Mouse (Mus musculus) bone marrow macrophage, adult 2 months (primary cell): ENCODE data around the gene C130032M10Rik. TPM values are rescaled to one million over a fixed set of nuclear protein-coding genes. Genes with fewer than 3 reads are reported as not detected.

Experiments
- H3K27ac ChIP-seq: 2 replicates; pipeline ENCODE4 v1.5.1; 2012; ENCODE audit warnings: low read depth, low read length; ENCODE audit not compliant: insufficient read depth
- H3K4me1 ChIP-seq: 2 replicates; pipeline ENCODE4 v1.6.1; 2012; ENCODE audit warnings: low read length; ENCODE audit not compliant: control insufficient read depth, insufficient read depth
- H3K4me3 ChIP-seq: 2 replicates; pipeline ENCODE4 v1.5.1; 2012; ENCODE audit warnings: mild to moderate bottlenecking, low read length, moderate library complexity; ENCODE audit not compliant: insufficient read depth
- CTCF ChIP-seq: IDR thresholded peaks from 2 replicates; pipeline ENCODE4 v1.5.1; 2012; ENCODE audit warnings: low read depth, mild to moderate bottlenecking, low read length, moderate library complexity
- POLR2A ChIP-seq: IDR thresholded peaks from 2 replicates; pipeline ENCODE4 v1.6.1; 2012; ENCODE audit warnings: mild to moderate bottlenecking, low read depth, low read length, borderline replicate concordance
- polyA plus RNA-seq: library from polyadenylated mRNA; stranded (reverse); fragments of >200 nt; gene quantifications from 2 replicates; pipeline ENCODE4 v1.2.4, GENCODE M21; 2012; ENCODE audit not compliant: missing spikeins, insufficient read depth, insufficient read length

C130032M10Rik gene
- polyA plus RNA-seq, 1 experiment: not detected

- H3K4me3 ChIP-seq: no peak overlapping the region
- TF ChIP-seq CTCF (no peak), POLR2A (no peak)
- H3K27ac ChIP-seq: no peak overlapping the region
- H3K4me1 ChIP-seq: no peaks in the 10 kb centered on the region
These were observed 44.6 kb downstream of the C130032M10Rik start for GRCm38 (mm10) chr9:114560141-114560540.

DNA sequence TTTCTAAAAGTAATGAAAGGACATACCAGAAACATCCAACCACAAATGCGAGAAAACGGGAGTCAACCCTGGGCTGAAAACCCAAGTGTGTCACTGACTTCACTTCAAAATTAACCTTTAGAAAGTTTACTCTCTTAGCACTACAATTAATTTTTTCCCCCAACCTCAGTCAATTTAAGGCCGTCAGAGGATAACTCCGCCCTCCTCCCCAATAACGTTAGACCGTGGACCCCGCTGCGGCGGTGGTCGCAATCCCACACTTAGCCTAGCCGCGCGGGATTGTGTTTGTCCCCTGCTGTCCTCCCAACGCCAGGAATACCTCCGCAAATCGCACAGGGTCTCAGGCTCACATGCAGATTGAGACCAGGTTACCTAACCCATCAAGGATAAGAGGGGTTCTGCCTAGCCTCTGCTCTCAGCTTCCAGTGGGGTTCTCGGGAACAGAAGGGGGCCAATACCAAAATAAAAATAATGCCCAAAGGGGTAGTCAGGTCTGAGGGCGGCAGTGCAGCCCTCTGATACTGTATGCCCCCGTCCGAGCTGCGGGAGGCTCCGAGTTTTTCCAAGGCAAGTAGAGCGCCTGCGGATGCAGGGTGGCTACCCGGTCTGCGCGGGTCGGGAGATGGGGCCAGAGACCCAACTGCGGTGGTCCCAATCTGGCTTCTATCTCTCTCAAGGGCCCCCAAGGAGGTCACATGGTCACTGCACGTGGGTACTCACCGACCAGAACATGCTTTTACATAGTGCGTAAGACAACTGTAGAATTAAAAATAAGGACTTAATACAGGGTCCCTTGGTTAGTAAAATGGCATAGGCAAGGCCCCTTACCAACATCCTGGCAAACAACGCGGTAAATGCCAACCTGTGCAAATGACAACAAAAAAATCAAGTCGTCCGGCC lies 45.5 kb downstream of the C130032M10Rik start:
- H3K27ac ChIP-seq: no peak overlapping the region
- H3K4me3 ChIP-seq: no peak overlapping the region
- no peaks in the 10 kb centered on the region for H3K4me1 ChIP-seq
- no peak for TF ChIP-seq CTCF

DNA sequence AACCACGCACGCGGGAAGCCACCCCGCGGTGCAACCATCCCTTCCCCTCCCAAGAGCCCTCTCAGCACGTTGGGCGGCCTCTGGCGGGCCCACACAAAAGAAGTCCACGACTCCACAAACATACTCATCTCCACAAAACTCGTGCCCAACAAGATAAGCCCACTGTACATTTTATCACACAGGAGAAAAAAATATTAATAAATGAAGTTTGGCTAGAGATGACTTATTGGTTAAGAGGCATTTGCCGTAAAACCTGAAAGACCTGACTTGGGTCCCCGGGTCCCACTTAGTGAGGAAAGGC lies 46.1 kb downstream of the C130032M10Rik start:
- Histone ChIP-seq H3K27ac (no peak overlapping the region), H3K4me3 (no peak overlapping the region), H3K4me1 (no peaks in the 10 kb centered on the region)
- TF ChIP-seq CTCF (no peak), POLR2A (no peak)

GRCm38 (mm10) chr9:114562031-114562918 lies 46.8 kb downstream of the C130032M10Rik start:
- no peak overlapping the region for H3K27ac ChIP-seq
- H3K4me1 ChIP-seq: no peaks in the 10 kb centered on the region
- TF ChIP-seq POLR2A: no peak
- TF ChIP-seq CTCF: no peak
- H3K4me3 ChIP-seq: no peak overlapping the region; the same call in 1 of the 2 replicates

DNA sequence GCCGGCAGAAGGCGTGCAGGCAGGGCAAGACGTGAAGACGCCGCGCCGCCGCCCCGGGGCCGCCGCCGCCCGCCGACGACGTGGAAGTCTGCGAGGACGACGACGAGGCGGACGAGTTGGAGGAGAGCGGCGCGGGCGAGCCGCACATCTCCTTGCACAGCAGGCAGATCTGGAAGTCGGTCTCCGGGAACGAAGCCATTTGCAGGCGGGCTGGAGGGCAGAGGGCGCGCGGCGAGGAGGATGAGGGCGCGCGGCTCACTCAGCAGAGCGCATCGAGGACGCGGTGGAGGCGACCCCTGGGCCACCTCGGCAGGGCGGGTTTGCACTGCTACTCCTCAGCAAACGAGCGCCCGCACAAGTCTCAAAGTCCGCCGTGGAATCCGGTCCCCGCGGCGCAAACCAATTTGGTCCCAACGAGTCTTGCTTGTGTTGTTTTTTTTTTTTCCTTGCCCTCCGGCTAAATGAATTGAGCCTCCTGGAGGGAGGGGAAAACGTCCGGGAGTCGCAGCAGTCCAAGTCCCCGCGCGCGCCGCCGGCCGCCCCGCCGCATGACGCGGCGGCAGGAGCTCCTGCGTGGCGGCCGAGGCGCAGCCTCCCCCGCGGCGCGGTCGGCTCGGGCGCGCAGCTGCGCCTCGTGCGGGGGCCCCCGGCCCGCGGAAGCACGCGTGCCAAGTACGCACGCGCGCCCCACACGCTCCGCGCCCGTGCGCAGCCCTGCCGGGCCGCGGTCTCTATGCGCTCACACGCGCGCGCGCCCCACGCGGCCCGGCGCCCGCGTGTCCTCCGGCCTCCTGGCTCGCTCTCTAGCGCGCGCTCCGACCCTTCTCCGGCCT lies 47.6 kb downstream of the C130032M10Rik start:
- Histone ChIP-seq H3K4me1 (no peaks in the 10 kb centered on the region), H3K27ac (no peak overlapping the region), H3K4me3 (peak overlapping the region; percentile 41)
- no peak for TF ChIP-seq POLR2A
- TF ChIP-seq CTCF: no peak

DNA sequence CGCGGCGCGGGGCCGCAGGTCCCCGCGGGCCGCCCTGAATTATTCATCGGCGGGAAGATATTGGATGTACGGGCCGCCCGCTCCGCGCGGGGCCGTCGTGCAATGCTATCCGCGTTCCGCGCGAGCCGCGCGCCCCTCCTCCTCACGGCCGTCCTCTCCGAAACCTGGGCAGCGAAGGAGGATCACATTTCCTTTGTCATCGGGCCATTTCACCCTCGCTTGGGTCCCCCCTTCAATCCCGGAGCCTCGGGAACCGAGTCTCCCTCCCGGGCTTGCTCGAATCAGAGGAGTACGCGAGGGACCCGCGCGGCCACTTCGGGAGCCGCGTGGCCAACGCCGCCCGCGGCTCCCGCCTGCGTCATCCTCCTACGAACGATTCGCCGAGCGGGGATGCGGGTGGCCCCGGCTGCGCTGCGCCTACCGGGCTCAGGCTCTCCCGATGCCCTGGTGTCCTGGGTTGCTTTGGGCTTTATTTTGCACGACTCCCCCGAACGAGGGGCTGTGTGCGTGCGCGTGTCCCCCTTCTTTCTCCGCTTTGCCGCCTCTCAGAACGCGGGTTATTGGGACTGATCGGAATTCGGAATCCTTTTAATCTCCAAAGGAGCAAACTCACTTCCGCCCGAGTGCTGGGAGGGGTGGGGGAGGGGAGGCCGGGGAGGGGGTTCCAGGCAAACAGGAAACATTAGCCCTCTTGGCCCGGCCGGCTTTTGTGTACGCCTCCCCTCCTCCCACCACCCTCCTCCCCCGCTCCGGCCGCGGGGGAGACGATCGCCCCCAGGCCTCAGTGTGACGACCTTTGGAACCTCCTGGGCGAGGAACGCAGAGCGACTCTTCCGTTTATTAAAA lies 48.5 kb downstream of the C130032M10Rik start, which contains the start of gene Trim71:
TSS of gene Trim71 (minus strand) at position 609 of the 846 bp plus-strand sequence.
- Histone ChIP-seq H3K4me1 (no peaks in the 10 kb centered on the region), H3K27ac (no peak within 1 kb of the TSS), H3K4me3 (peak within 1 kb of the TSS; percentile 41)
- TF ChIP-seq POLR2A (no peak), CTCF (no peak)

DNA sequence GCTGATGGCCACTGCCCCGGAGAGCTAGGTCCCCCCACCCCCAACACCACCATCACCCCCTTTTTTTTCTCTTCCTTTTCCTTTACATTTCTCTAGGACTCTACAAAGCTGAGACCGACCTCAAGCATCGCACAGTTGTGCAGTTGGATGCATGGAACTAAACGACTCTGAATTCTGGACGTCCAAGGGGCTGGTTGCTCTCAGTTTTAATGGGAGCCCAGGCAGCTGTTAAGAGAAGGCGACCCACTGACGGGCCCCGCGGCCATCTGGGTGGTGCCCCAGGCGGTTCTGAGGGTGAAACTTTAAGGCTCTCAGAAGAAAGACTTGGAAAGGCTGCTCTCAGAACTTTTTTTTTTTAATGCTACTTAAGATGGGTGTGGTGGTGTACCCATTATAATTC lies 49.2 kb downstream of the C130032M10Rik start:
- no peaks in the 10 kb centered on the region for H3K4me1 ChIP-seq
- H3K4me3 ChIP-seq: no peak overlapping the region
- TF ChIP-seq POLR2A: no peak
- no peak for TF ChIP-seq CTCF
- H3K27ac ChIP-seq: no peak overlapping the region

Other genes with a start within 250 kb of the C130032M10Rik start
- not detected in 2 replicates for gene Bcl2a1c, start 185.6 kb upstream of the C130032M10Rik start, polyA plus RNA-seq
- gene Crtap, start 125.0 kb upstream of the C130032M10Rik start, polyA plus RNA-seq: 48.4 and 54.5 TPM in 2 replicates
- 63.7 and 74.4 TPM in 2 replicates for gene Glb1, start 114.6 kb upstream of the C130032M10Rik start, polyA plus RNA-seq
- 4.9 and 6.7 TPM in 2 replicates for gene Tmppe, start 114.6 kb upstream of the C130032M10Rik start, polyA plus RNA-seq
- gene Ccr4, start 10.8 kb upstream of the C130032M10Rik start, polyA plus RNA-seq: not detected in 2 replicates
- not detected in 2 replicates for gene Trim71, start 48.7 kb downstream of the C130032M10Rik start, polyA plus RNA-seq
- 23.0 and 24.2 TPM in 2 replicates for gene Cnot10, start 124.5 kb downstream of the C130032M10Rik start, polyA plus RNA-seq
- 46.1 and 46.6 TPM in 2 replicates for gene Dync1li1, start 173.1 kb downstream of the C130032M10Rik start, polyA plus RNA-seq
- 95.2 and 96.3 TPM in 2 replicates for gene Cmtm6, start 215.4 kb downstream of the C130032M10Rik start, polyA plus RNA-seq